Mouse (Mus musculus) adrenal gland, adult (tissue): ENCODE results near the gene Gli2.

Experiments used
- DNase-seq, 2 experiments: peaks; one replicate each; pipeline ENCODE4 v3.0.0; 2022 to 2023; ENCODE audit warnings: low spot score in 1 of 2; ENCODE audit not compliant: inconsistent age in 2 of 2

The Gli2 gene

DNA sequence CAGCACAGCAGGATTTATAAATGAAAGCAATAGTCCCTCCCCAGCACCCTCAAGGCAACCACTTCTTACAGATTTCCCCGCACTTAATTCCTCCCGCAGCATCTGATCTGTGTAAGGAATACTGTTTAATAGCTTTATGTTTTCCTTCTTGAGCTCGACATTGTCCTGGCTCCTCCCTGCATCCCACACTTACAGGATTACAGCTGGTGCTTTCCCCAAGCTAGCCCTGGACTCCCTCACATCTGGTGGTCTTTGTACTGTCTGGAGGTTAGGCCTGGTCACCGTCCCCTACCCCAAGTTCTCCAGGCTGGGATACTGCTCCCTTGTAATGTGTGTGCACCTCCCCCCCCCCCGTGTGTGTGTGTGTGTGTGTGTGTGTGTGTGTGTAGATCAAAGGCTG, 101.1 kb downstream of the Gli2 start:
- DNase-seq: no peak

DNA sequence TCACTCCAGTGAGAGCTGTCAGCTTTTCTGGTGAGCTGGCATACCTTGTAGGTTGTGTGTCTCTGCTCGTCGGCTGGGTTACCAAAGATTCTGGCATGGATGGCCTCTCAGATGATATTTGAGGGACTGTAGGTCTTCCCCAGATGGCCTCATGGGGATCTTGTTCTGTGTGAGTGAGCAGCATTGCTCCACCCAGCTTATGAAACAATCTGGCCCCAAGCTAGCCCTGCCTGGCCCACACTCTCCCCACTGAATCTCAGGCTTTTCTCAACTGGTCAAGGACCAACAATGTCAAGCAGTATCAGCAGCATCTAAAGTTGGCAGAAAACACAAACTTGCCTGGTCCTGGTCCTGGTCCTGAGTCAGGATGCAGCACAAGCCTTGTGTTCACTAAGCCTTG, 105.0 kb downstream of the Gli2 start:
- DNase-seq: no peak

DNA sequence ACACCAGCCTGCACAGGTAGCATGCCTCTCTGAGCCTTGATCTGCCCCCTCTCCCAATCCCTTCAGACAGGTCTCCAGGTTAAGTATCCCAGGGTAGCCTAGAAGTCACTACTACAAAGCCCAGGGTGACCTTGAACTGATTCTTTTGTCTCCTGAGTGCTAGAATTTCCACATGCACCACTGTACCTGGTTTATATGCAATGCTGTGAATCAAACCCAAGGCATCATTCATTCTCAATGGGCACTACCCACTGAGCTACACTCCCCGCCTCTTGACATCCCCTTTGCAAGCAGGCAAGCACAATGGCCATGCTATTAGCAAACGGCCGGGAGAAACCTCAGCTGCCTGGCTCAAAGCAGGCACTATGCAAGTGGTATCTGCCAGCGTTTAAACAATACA, 106.2 kb downstream of the Gli2 start:
- DNase-seq: no peak

DNA sequence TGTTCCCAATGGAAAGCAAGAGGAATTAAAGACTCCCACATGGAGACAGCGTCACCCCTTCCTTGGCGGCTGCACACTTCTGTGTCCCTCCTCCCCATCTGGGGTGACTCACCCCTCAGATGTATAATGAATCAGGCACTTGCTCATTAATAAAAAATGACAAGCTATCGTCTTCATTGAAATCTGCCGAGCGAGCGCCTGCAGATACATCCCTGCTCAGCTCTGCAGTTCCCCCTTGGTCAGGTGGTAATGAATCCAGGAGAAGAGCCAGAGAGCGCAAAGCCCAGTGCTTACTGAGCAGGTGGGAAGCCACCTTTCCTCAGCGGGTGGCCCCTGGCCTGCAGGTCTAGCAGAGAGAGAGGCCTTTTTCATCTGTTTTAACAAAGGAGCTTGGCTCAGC, 112.1 kb downstream of the Gli2 start:
- DNase-seq: peak; percentile 26 to 76

DNA sequence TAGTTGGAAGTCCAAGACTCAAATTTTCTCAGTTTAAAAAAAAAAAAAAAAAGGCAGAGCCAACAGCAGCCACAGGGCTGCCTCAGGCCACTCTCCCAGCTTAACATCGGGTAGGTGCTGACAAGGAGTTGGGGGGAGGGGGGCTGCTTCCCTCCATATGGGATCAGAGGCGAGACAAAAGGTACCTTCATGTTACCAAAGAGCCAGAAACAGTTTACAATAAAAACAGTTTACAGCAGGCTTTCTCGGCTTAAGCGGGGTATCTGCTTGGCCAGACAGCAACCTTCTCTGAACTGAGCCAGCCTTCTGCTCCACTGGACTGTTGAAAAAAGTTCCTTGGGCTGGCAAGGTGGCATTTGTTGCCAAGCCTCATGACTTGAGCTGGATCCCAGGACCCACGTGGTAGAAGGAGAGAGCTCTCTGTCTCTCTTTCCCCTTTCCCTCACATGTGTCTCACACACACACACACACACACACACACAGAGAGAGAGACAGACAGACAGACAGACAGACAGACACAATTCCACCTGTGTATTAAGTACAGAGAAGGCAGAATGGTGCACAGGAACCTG, 113.1 kb downstream of the Gli2 start:
- DNase-seq: no peak

DNA sequence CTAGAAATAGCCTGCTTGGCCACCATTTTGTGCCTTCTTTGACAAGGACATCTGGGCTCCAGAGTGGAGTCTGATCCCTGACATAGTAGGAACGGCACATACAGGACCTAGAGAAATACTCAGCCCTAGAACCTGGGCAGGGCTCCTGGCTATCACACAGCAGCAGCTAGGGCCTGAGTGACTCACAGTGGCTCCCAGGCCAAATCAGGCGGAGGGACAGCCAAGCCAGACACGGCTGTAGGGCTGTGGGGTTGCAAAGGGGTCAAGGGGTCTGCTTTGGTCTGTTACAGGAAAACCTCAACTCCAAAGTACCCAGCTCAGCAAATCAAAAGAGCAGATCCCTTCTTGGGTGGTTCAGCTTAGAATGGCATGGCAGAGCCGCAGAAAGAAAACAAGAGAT, 115.2 kb downstream of the Gli2 start:
- DNase-seq: peak; percentile 26 to 50

DNA sequence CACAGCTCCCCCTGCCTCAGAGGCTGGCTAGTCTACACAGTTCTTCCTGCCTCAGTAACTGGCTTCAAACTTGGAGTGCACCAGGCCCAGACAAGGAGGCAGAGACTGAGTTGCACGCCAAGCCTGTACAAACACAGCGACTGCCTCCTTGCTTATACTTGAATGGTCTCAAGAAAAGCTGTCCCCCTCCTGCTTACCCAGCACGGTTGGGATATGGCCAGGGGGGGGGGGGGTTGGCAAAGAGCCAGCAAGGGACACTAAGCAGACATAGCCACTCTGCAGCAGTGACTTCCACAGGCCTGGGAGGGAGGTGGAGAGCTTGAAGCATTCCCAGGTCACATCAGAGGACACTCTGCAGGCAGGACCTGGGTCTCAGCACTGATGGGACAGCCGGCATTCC, 117.3 kb downstream of the Gli2 start:
- DNase-seq: no peak

DNA sequence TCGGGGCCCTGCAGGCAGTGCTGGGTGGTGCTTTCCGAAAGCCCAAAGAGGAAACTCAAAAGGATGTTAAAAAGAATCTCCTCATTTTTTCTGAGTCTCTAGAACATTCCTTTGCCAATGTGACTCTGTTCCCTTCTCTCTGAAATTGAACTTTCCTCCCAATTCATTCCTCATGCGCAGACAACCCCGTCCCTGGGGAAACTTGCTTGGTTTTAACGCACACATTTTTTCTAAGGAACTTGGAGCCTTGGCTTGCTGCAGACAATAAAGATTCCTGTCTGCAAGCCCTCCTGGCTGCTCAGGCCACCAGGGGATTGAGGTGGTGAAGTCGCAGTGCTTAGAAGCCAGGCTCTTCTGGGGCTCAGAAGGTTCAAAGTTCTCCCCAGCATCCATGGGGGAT, 117.9 kb downstream of the Gli2 start:
- DNase-seq: no peak

DNA sequence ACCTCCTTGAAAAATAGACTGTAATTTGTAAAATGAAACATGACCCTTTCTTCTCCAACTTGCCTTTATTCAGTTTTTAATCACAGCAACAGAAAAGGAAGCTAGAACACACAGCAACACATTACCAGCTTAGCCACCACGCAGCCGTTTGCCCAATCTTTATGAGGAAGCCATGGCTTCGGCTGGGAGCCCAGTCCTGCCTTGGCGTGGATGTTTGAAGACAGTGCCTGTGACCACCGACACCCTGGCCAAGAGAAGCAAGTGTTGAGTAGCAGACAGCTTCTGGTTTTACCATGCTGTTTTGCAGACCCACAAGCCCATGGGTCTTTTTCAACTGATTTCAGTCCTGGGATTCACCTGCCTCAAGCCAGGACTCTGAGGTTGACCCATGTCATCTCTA, 121.3 kb downstream of the Gli2 start:
- no peak for DNase-seq

DNA sequence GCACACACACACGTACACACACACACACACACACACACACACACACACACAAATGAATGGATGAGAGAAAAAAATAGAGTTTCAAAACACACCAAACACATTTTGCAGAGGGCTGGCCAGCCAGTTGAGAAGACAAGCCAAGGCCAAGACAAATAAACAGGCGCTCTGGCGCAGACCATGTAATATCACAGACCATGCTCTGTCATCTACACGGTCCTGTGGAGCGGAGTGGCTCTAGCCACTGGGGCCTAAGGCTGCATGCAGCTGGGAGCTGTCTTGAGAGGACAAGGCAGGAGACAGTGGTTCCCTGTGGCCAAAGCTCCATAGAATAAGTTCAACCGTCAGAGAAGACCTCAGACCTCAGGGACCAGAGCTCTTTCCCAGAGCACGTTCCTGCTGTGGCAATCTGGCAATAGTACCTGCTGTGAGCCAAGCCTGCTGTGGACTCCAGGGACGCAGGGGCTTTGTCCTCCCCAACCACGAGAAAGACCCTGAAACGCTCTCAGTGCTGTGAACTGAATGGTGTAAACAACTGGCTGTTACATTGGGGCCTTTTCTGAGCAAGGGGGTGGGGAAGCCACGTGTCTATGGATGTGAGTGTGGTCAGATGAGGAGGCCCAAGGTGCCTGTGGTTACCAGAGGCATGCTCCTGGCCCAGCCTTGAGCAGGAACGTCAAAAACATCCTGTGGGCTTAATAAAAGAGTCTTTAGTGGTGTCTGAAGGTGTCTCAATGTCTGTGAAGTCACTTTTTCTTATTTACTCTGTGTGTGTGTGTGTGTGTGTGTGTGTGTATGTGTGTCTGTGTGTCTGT, 125.7 kb downstream of the Gli2 start:
- DNase-seq: peak in 1 of 2 experiments; percentile 29

DNA sequence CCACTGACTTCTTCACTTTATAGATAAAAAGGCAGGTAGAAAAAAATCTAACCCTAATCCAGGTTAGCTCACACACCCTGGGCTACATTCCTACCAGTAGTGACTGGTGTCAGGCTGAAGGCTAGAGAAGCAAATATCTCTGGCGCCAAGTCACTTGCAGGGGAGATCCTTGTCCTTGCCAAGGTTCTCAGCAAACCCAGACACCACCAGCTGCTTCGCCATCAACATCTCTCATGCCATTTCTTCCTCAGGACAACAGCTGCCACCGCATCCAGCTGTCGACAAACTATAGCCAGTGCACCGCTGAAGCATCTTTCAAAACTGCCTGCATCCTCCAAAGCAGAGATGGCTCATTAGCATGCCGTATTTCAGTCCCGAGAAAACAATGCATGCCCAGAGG, 126.9 kb downstream of the Gli2 start:
- no peak for DNase-seq

DNA sequence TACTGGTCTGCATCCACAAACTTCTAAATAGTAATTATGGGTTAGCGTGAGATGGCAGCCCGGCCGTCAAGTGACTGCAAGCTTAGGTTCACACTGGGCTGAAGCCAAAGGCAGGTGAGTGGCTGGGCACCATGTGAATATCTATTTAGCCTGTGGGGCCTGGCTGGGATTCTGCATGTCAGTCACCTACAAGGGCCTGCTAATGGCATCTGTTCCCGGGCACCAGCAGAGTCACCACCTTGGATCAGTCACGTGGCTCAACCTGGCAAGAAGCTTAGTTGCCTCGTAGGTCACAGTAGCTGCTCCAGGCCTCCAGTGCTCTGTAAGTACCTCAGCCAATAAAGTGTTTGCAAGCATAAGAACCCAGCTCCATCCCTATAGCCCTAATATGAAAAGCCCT, 131.2 kb downstream of the Gli2 start:
- no peak for DNase-seq

DNA sequence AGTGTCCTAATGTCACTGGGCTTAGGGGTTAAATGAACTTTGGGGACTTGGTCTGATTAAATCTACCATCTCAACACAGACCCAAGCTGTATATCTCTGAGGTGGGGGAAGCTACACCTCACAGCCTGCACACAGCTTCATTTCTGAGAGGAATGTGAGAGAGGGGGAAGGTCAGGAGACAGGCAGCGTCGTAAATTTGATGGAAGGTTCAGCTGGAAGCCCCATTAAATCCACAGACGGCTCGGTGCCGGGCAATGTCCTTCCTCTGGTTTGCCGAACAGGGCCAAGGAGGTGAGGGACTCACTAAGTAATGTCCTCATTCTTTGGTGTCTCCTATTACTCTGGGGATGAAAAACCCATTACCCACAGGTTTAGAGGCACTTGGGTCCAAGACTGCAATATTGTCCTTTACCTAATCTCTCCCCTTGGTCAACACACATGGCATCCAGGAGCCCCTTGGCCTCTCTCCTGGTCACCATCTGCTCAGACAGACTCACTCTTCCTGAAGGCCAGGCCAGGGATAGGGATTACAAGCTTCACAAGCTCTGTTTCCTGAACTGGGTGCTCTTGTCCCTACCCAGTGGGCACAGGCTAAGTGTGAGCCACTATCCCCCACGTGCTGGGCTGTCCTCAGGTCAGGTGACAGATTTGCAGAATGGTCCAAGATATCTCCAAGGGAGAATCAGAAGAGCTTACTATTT, 135.7 kb downstream of the Gli2 start:
- DNase-seq: no peak

DNA sequence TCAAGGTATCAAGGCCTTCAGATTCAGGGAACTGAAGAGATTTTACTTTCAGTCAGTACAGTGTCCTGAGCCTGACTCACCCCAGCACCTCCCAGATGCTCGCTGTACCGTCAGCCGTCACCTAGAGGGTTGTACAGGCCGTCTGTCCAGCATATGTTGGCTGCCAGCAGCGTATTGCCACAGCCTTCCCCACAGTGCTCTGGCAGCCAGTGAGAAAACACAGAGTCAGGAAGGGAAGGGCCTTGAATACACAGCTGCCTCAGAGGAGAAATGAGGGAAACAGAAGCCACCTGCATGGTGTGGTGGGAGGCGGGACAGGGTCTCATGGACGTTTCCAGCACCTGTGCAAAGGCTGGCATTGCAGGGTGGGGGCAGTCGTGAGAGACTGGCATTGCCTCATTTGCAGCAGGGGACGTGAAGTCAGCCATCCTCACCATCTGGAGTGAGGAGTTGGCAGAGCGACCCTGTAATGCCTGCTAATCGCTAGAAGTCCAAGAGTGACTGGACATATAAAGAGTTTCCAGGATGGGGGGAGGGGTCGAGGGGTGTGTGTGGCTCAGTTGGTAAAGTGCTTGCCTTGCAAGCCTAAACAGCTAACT, 136.8 kb downstream of the Gli2 start:
- no peak for DNase-seq

DNA sequence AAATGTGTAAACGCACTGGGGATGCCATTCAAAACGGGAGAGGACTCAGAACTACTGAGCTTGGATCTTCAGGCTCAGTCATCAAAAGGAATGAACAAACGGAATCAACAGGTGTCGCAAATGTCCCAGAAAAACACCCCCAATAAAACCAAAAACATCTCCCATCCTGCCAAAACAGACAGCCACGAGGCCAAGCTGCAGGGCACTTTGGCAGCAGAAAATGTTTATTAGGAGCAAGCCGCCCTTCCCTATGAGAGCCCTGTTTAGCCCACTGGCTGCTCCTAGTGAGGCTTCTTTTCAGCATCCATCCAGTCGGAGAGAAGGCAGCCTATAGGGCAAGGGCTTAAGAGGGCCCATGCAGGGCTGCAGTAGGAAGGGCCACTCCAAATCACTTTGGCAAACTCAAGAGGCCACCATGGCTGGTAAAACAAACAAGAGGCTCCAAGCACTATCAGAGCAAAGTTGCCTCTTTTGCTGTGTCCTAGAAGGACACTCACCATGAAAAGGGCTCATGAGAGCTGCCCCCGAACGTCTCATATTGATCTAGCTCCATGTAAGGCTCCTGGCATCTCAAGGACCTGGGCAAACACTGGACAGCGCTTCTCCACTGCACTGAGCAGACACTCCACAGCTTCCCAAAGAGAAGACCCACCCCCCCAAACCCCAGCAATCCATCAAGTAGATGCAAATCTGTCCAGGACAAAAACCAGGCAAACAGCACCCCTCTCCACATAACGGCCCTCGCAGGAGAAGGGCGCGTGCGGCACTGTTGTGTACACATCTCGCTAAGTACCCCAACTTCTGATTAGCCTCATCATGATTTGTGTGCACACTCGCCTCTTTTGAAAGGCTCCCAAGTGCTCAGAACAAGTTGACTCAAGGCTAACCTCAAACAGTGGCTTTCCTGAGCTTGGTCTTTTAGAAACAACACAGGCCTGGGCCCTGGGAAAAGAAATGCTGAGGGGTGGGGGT, 139.7 kb downstream of the Gli2 start:
- no peak for DNase-seq

DNA sequence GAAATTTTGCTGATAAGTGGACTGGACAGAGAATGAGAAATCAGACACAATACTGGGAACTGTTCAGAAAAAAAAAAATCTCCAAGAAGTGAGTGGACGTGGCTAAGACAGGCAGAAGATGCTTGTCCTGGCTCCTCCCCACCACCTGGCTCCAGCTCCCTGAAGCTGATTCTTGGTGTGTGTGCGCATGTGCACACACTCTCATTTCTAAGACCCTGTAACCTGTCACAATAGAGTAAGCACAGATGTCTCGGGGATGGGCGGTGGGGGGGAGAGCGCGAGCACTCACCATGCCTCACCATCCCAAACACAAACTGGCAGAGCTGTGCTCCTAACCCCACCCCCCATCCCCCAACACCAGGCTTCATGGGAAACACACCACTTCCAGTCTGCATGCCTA, 140.5 kb downstream of the Gli2 start:
- DNase-seq: no peak

DNA sequence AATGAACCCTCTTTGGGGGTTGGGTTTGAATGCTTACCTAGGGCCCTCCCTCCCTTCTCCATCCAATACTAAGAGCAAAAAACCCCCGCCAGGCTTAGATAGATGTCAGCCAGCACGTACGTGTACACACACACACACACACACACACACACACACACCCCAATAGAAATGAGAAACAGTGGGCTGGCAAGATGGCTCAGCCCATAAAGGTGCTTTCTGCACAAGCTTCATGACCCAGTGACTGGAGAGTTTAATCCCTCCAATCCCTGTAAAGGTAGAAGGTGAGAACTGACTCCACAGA, 142.0 kb downstream of the Gli2 start:
- DNase-seq: no peak

DNA sequence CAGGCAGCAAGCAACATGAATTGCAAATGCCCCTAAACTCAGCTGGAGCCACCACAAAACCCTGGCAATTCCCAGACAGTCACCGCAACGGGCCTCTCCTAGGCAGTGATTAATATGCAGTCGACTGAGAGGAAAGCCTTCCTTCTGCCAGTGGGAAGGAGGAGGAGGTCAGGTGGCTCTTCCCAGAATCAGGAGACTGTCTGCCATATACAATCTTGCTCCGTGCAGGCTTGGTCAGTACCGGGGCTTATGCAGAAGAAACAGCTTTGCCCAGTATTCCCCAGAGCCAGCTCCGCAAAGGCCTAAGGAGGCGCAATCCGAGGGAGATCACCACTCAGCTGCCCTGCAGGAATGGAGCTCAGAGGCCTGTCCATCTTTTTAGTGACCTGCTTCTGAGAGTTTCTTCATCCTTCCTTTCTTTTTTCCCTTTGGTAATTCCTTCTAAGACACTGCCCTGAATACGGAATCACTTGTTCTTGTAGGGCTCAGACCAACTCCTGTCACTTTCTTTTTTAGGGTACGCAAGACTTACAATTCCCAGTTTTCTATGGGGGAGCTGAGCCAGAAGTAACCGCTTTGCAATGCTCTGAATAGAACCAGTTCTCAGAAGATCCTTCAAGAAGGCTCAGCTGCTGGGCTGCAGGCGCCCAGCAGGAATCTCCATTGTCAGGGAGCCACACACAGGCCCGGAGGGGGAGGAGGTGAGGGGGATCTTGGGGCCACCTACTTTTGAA, 142.6 kb downstream of the Gli2 start:
- no peak for DNase-seq

DNA sequence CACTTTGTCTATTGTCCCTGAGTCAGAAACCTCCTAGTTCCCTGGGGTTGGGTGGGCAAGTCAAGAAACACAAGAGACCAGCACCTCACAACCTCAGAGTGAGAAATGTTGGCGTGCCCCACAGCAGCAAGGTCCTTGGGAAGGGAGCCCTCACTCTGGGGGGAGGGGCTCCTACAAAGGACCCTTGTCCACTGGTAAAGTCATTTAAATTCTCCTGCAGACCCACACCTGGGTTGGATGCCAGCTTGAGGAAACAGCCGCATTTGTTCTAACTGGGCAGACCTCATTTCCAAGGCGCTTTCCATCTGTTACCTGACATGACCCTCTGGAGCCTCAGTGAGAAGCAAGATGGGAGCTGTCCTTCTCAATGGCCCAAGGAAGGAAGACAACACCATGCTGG, 144.4 kb downstream of the Gli2 start:
- DNase-seq: no peak

DNA sequence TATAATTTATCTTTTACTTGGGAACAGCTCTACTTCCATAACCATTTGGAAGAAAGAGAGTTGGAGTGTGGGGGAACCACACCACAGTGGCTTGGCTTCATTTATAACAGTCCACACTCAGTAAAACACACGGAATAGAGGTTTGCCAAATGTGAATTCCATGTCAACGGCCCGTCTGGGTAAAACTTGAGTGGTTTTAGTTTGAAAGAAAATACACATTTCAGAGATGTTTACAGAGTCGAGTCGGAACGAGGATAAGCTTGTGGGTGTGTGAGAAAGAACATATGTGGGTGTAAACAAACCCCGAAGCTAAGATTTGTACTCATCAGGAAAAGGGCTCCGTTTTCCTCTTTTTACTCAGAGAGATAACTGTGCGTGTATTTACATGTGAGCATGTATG, 145.8 kb downstream of the Gli2 start:
- no peak for DNase-seq
